Mouse (Mus musculus): ENCODE data around the gene H2-K1.

The H2-K1 gene

GRCm38 (mm10) chr17:34026917-34027655, 26.9 kb upstream of the H2-K1 start:
- peak; percentile 85 for DNase-seq (ENCODE audit: low read depth, low spot score)

- DNase-seq (ENCODE audit: low read depth, low spot score), result peak; percentile 39
Observed at GRCm38 (mm10) chr17:34026221-34026620, 26.1 kb upstream of the H2-K1 start.

DNA sequence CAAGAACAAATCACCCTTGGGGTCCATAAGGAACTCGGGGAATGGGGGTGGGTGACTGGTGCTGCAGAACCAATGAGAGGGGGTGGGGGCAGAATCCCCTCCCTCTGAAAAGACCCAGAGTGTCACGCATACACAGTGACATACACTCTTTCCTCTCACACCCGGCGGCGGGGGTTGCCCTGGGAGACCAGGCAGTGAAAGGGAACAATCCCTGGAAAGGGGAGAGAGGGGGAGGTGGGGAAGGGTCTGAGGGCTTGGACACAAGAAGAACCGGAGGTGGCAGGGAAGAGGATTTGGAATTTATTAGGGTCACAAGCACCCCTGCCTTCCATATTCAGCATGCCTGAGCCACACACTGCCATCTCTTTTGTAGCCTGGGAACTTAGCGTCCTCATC, 25.6 kb upstream of the H2-K1 start:
- no peak for DNase-seq (ENCODE audit: low read depth, low spot score)

- DNase-seq (ENCODE audit: low read depth, low spot score), result peak; percentile 58
Observed at GRCm38 (mm10) chr17:34024861-34025755, 25.0 kb upstream of the H2-K1 start.

- DNase-seq (ENCODE audit: low read depth, low spot score), result peak; percentile 92
Observed at GRCm38 (mm10) chr17:34024317-34024821, 24.2 kb upstream of the H2-K1 start, which contains the start of gene Ring1. Ring1 (minus strand) TSS chr17:34024680.

- no peak for DNase-seq (ENCODE audit: low read depth, low spot score)
Observed at GRCm38 (mm10) chr17:34023678-34024077, 23.5 kb upstream of the H2-K1 start.

DNA sequence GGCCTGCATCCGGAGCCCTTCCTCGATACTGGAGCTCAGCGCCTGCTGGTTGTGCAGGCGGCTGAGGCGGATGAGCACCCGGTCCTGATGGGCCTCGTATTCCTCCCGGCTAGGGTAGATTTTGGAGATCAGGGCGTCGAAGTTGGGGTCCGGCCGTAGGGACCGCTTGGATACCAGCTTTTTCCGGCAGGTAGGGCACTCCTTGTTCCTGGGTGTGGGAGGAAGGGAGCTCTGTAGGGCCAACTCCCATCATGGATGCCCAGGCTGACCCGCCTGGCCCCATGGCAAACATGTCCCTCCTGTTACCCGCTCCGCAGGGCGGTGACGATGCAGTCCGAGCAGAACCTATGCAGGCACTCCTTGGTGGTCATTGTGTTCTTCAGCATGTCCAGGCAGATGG, 22.8 kb upstream of the H2-K1 start:
- DNase-seq (ENCODE audit: low read depth, low spot score), result no peak

GRCm38 (mm10) chr17:34022414-34022783, 22.3 kb upstream of the H2-K1 start:
- no peak for DNase-seq (ENCODE audit: low read depth, low spot score)

DNA sequence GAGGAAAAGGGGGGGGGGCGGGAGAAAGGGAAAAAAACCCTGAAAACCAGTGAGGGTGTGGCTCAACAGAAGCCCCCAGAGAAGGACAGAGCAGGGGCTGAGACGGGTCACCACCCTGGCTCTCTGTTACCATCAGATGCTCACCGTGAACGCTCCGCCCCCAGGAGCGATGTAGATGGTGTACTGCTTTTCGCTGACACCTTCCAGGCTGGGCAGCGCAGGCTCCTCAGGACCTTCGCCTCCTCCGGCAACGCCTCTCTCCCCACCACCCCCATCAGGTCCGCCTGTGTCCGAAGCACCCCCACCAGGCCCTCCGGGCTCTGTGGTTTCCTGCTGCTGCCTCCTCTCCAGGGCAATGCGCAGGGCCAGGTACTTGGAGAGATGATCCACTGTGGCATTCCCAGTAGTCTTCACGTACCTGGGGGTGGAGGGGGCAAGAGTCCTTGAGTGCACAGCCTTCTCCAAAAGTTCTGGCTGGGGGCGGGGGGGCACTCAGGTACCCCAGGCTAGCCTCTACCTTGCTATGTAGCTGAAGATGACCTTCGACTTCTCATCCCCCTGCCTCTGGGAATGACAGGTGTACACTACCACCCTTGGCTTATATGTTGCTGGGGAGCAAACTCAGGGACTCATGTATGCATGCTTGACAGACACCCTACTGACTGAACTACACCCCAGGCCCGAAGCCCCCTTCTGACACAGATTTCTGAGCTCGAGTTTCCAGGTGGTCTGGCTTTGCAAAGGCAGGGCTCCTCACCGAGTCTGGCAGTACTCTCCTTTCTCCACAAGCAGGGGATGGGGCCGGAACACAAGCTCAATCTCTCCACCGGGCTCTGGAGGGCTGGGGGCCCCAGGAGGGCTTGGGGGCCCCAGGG, 21.6 kb upstream of the H2-K1 start:
- no peak for DNase-seq (ENCODE audit: low read depth, low spot score)

DNA sequence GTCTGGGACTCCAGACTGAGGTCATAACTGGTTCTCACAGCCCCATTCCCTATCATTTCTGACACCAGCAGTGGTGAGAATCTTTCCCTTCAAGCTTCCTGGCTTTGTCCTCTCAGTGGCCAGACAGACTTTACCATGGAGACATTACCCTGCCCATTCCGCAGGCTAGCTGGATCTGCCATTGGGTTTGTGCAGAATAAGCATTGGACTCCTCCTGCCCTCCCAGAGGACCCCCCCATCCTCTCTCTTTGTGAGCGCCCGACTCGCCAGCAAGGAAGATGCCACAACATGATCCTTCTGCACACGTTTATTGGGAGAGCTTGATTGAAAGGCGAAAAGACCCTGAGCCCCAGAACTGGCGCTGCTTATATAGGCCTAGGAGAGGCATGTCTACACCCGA, 13.3 kb upstream of the H2-K1 start:
- no peak for DNase-seq (ENCODE audit: low read depth, low spot score)

- no peak for DNase-seq (ENCODE audit: low read depth, low spot score)
Observed at GRCm38 (mm10) chr17:34010156-34010555, 10.0 kb upstream of the H2-K1 start.

GRCm38 (mm10) chr17:34006570-34006969, 6.4 kb upstream of the H2-K1 start:
- DNase-seq (ENCODE audit: low read depth, low spot score), result no peak

DNA sequence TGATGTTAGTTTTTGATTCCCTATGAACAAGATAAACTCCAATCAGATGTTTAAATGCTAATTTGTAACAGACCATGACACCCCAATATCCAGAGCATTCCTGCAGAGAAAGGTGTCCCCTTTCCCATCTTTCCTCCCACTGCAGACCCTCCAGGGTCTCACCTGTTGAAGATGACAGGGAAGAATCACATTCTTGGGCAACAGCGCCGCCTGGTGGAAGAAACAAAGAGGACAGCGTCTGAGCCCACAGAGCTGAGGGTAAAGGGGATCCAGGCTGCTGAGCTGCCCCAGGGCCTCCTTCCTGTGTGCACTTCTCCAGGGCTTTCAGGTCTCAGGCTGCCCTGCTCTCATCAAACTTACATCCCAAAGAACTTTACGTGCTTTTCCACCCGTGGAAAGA, 3.3 kb upstream of the H2-K1 start:
- peak; percentile 78 for DNase-seq (ENCODE audit: low read depth, low spot score)

- DNase-seq (ENCODE audit: low read depth, low spot score), result peak; percentile 20
Observed at GRCm38 (mm10) chr17:34000796-34001195, 649 bp upstream of the H2-K1 start.

GRCm38 (mm10) chr17:33999341-34000149, 602 bp downstream of the H2-K1 start:
- DNase-seq (ENCODE audit: low read depth, low spot score), result peak; percentile 69

DNA sequence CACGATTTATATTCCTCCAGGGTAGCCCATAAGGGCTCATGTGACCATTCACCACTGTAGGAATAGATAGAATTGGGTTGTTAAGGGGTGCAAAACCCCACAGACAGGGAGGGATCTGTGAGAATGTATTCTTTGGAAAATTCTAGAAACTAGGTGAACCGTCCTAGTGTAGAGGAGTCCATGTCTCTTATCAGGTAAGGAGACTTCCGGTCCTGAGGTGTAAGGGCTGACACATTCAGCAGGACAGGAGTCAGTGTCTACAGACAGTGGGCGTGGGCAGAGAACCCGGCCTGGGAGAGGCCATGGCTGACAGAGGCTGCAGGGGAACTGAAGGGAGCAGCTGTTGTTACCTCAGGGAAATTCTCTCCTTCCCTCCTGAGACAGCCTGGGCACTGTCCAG, 1.4 kb downstream of the H2-K1 start:
- peak; percentile 69 for DNase-seq (ENCODE audit: low read depth, low spot score)

- peak; percentile 28 for DNase-seq (ENCODE audit: low read depth, low spot score)
Observed at GRCm38 (mm10) chr17:33997025-33997424, 3.1 kb downstream of the H2-K1 start.

DNA sequence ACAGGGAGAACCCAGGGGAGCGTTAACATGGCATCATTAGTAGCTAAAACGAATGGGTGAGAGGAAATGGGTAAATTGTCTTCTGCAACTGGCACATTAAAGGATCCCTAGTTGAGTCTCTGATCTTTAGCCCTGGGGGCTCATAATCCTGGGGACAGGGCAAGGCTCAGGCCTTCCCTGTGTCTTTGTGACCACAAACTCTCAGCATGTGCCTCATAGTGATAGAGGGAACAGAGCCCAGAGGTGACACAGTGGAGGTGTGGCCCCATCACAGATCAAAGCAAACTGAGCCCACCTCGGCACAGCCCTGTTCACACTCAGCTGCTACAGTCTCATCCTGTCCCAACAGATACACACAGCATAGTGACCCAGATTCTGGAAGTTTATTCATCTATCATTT, 4.5 kb downstream of the H2-K1 start:
- peak; percentile 54 for DNase-seq (ENCODE audit: low read depth, low spot score)

DNA sequence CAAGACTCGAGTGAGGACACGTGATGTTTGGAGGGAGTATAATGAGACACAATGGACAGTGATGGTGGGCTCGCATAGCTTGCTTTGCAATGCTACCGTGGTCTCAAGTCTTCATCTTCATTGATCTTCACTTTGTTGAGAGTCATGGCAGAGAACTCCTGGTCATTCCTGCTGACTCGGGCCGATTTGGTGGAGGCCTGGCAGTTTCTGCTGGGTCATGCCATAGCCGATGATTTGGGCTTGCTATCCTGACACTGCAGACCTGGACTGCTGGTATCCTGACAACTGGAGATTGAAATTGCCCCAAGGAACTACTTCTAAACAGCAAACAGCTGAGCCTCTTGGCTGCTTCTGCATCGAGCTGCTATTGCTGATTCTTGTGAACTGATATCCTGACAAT, 5.2 kb downstream of the H2-K1 start:
- DNase-seq (ENCODE audit: low read depth, low spot score), result peak; percentile 30

GRCm38 (mm10) chr17:33991788-33992664, 8.1 kb downstream of the H2-K1 start:
- peak; percentile 91 for DNase-seq (ENCODE audit: low read depth, low spot score)

All from CD4-positive, CD25-positive, alpha-beta regulatory T cell, adult 2 months (primary cell).